Mouse (Mus musculus) heart, adult 2 months (tissue): Measurements from ENCODE around the gene 1700102P08Rik.

ENCODE experiments used
- CTCF ChIP-seq: fragments of 200-600 bp; IDR thresholded peaks from 2 replicates; pipeline ENCODE4 v1.8.1; 2022; ENCODE audit warnings: antibody characterized with exemption, mild to moderate bottlenecking, moderate library complexity
- EP300 ChIP-seq: fragments of 200-500 bp; IDR thresholded peaks from 2 replicates; pipeline ENCODE4 v1.6.1; 2011; ENCODE audit warnings: low read depth, low read length, control low read depth; ENCODE audit not compliant: insufficient read depth
- POLR2A ChIP-seq: fragments of 200-500 bp; IDR thresholded peaks from 2 replicates; pipeline ENCODE4 v1.6.1; 2011; ENCODE audit warnings: mild to moderate bottlenecking, low read depth, low read length, control low read depth; ENCODE audit not compliant: insufficient read depth

DNA sequence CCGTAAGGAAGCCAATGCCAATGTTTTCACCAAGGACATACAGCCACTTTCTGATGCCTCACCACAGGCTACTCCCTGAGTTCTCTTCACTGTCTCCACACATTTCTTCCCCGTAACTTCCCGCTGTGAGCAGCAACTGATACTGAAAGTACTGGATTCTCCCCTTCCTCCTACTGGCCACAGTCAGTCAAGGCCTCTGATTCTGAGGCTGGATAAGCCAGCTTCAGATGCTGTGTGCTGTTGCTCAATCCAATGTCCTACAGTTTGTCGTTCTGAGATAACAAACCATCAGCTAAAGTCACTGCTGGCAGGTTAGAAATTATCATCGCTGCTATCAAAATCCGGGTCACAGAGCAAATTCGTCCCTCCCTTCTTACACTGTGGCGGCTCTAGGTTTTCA is 11.8 kb downstream of the 1700102P08Rik start:
- TF ChIP-seq POLR2A (no peak), CTCF (no peak), EP300 (no peak)
